Mouse (Mus musculus): ENCODE results near the gene Zfp212.

- TF ChIP-seq CTCF (IDR thresholded peaks at IDR 0.05; ENCODE audit: extremely low read depth, insufficient read depth, low read length) (no peak), POLR2A (IDR thresholded peaks at IDR 0.05; ENCODE audit: extremely low read depth, insufficient read depth, low read length) (no peak)
Observed at GRCm38 (mm10) chr6:47974599-47974998, 54.3 kb downstream of the Zfp212 start.
